Mouse (Mus musculus) forebrain, embryonic 14.5 days (tissue): ENCODE results near the gene Fars2. TPM values are rescaled to one million over a fixed set of nuclear protein-coding genes. Genes with fewer than 3 reads are reported as not detected.
A peak's percentile ranks its signal among the peaks of the same experiment; 100 is the strongest.

ENCODE experiments used
- ATAC-seq: fragments of 200-750 bp; cut with Nextera tagmentation; 2 replicates; pipeline ENCODE4 v1.8.0; 2017; ENCODE audit warnings: mild to moderate bottlenecking, moderate library complexity
- DNase-seq: peaks from one replicate; pipeline ENCODE4 v3.0.0-alpha.2; 2015; ENCODE audit warnings: low spot score
- H3K27ac ChIP-seq: fragments of 300-500 bp; sonication (generic); 2 replicates; pipeline ENCODE4 v1.5.1; 2014; ENCODE audit warnings: low read depth, mild to moderate bottlenecking, control low read depth, low read length, moderate library complexity
- H3K27me3 ChIP-seq: fragments of 300-500 bp; sonication (generic); replicated peaks from 2 replicates; pipeline ENCODE4 v1.6.1; 2014; ENCODE audit warnings: low read length, control low read depth, mixed read lengths; ENCODE audit not compliant: control insufficient read depth, insufficient read depth
- H3K36me3 ChIP-seq: fragments of 300-500 bp; sonication (generic); 2 replicates; pipeline ENCODE4 v1.6.1; 2014; ENCODE audit warnings: low read length, control low read depth; ENCODE audit not compliant: control insufficient read depth, insufficient read depth
- H3K4me1 ChIP-seq: fragments of 300-500 bp; sonication (generic); 2 replicates; pipeline ENCODE4 v1.6.1; 2014; ENCODE audit warnings: antibody characterized with exemption, low read length, control low read depth; ENCODE audit not compliant: control insufficient read depth, insufficient read depth
- H3K4me2 ChIP-seq: fragments of 300-500 bp; sonication (generic); 2 replicates; pipeline ENCODE4 v1.6.1; 2014; ENCODE audit warnings: mild to moderate bottlenecking, control low read depth, low read length
- H3K4me3 ChIP-seq: fragments of 300-500 bp; sonication (generic); 2 replicates; pipeline ENCODE4 v1.5.1; 2014; ENCODE audit warnings: low read depth, low read length, control low read depth
- H3K9ac ChIP-seq: fragments of 300-500 bp; sonication (generic); 2 replicates; pipeline ENCODE4 v1.6.1; 2014; ENCODE audit warnings: mild to moderate bottlenecking, low read length, control low read depth, moderate library complexity
- H3K9me3 ChIP-seq: fragments of 300-500 bp; sonication (generic); replicated peaks from 2 replicates; pipeline ENCODE4 v1.6.1; 2016; ENCODE audit warnings: low read length, control low read depth, mixed read lengths; ENCODE audit not compliant: control insufficient read depth
- WGBS: fragments of 180-500 bp; shearing (Covaris S2); extraction: QIAGEN DNeasy Blood & Tissue Kit; methylation state at CpG from one replicate; pipeline ENCODE4 v1.1.7; 2014; 5-methylcytosine and 5-hydroxymethylcytosine counted together
- polyA plus RNA-seq: library from polyadenylated mRNA; unstranded; fragments of >200 nt; fragmentation: Nextera tagmentation; extraction: Ambion mirVana; gene quantifications from 2 replicates; pipeline ENCODE4 v1.2.1, GENCODE M21; 2014

Fars2 gene
- polyA plus RNA-seq, 1 experiment from 2014 or later = 35.5 TPM

GRCm38 (mm10) chr13:36729731-36730340 lies 612.6 kb downstream of the Fars2 start:
- Histone ChIP-seq H3K9me3 (no peaks in the 10 kb centered on the region), H3K4me1 (peaks cover 6% of the 10 kb centered on the region; the same call in 1 of the 2 replicates), H3K4me2 (peak overlapping the region; percentile 70), H3K27ac (peak overlapping the region; percentile 88), H3K36me3 (no peaks in the 10 kb centered on the region), H3K4me3 (peak overlapping the region; percentile 49), H3K9ac (peak overlapping the region; percentile 82), H3K27me3 (peaks cover 38% of the 10 kb centered on the region)
- no peak for DNase-seq
- WGBS = 5% methylated on average over 13 of the region's 13 CpGs
- ATAC-seq = no peak

DNA sequence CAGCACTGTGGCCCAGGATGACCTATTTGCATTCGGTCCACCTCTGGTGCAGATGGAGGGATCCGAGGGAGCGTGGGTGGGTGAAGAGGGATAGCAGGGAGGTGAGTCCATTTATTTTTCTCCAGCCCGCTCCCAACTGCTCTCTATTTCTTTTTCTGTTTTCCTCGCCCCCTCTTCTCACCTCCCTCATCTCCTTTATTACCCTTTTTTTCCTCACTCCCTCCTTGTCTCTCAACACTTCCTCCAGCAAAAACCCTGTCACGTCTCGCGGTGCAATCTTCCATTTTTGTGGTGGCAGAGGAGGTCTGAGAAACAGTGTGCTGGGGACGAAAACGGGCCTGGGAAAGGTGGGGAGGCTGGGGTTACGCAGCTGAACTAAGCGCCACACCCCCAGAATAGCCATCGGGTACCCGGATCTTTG lies 613.1 kb downstream of the Fars2 start:
- H3K36me3 ChIP-seq = no peaks in the 10 kb centered on the region
- peaks cover 2% of the 10 kb centered on the region; the same call in 1 of the 2 replicates for H3K4me1 ChIP-seq
- H3K9me3 ChIP-seq = no peaks in the 10 kb centered on the region
- WGBS = 14% methylated on average over 14 of the region's 14 CpGs
- H3K9ac ChIP-seq = peak overlapping the region; percentile 82
- H3K27ac ChIP-seq = peak overlapping the region; percentile 88
- ATAC-seq = no peak
- peak overlapping the region; percentile 49 for H3K4me3 ChIP-seq
- H3K27me3 ChIP-seq = peaks cover 36% of the 10 kb centered on the region
- H3K4me2 ChIP-seq = peak overlapping the region; percentile 70
- DNase-seq = no peak

DNA sequence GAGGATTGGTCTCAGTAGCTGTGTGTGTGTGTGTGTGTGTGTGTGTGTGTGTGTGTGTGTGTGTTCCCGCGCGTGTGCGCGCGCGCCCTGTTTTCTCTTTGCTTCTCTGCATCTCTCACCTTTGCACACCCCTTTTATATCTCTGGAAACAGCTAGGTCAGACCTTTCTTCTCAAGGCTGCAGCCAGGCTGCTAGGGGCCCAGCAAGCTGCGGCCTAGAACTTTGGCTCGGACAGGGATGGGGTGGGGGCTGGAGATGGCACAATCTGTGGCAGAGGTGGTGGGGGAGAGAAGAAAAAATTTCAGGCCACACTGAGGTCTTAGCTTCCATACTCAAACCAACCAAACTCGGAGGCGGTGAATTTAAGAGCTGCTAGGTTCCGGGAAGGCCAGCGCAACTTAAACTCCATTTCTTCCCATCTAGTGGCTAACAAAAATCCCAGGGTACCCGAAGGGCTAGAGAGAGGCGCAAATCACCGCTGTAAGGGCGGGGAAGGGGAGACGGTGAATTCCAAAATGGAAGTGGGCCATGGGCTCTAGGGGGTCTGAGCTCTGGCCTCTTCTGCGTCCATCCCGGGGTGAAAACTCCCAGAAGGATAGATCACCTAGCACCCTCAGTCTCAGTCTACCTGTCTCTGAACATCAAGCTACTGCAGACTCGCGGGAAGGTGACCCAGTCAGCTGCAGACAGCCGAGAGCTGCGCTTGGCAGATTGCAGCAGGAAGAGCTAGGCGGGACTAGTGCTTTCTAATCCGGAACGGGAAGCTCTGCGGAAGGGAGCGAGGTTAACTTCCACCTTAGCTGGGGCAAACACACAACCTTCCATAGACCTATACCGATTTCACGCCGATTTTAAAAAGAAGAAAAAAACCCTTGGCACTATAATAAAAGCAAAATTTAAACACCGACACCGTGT lies 614.1 kb downstream of the Fars2 start:
- H3K4me2 ChIP-seq = peak overlapping the region; percentile 70
- no peaks in the 10 kb centered on the region for H3K36me3 ChIP-seq
- H3K9ac ChIP-seq = peak overlapping the region; percentile 82
- H3K9me3 ChIP-seq = no peaks in the 10 kb centered on the region
- DNase-seq = peak; percentile 68
- H3K27ac ChIP-seq = peak overlapping the region; percentile 90
- 2% methylated on average over 34 of the region's 34 CpGs for WGBS
- H3K4me3 ChIP-seq = peak overlapping the region; percentile 49
- H3K4me1 ChIP-seq = 0 out of 2 replicates have a peak, but pooled peaks cover 2% of the 10 kb centered on the region
- peaks cover 36% of the 10 kb centered on the region for H3K27me3 ChIP-seq
- no peak for ATAC-seq

- H3K4me1 ChIP-seq = 0 out of 2 replicates have a peak, but pooled peaks cover 2% of the 10 kb centered on the region
- H3K27ac ChIP-seq = peak overlapping the region; percentile 90
- ATAC-seq (no peak), DNase-seq (peak; percentile 72)
- H3K36me3 ChIP-seq = no peaks in the 10 kb centered on the region
- no peaks in the 10 kb centered on the region for H3K9me3 ChIP-seq
- WGBS = 1% methylated on average over 23 of the region's 23 CpGs
- peak overlapping the region; percentile 70 for H3K4me2 ChIP-seq
- peaks cover 36% of the 10 kb centered on the region for H3K27me3 ChIP-seq
- peak overlapping the region; percentile 49 for H3K4me3 ChIP-seq
- peak overlapping the region; percentile 82 for H3K9ac ChIP-seq
These were observed 614.8 kb downstream of the Fars2 start for GRCm38 (mm10) chr13:36731931-36732461.

GRCm38 (mm10) chr13:36732891-36733490 lies 615.8 kb downstream of the Fars2 start:
- Histone ChIP-seq H3K9me3 (no peaks in the 10 kb centered on the region), H3K9ac (peak overlapping the region; percentile 82), H3K4me3 (peak overlapping the region; percentile 49), H3K27ac (peak overlapping the region; percentile 94), H3K36me3 (no peaks in the 10 kb centered on the region), H3K4me1 (no peaks in the 10 kb centered on the region), H3K4me2 (peak overlapping the region; percentile 70), H3K27me3 (peaks cover 31% of the 10 kb centered on the region)
- ATAC-seq (no peak), DNase-seq (peak; percentile 34)
- WGBS = 4% methylated on average over 6 of the region's 6 CpGs

DNA sequence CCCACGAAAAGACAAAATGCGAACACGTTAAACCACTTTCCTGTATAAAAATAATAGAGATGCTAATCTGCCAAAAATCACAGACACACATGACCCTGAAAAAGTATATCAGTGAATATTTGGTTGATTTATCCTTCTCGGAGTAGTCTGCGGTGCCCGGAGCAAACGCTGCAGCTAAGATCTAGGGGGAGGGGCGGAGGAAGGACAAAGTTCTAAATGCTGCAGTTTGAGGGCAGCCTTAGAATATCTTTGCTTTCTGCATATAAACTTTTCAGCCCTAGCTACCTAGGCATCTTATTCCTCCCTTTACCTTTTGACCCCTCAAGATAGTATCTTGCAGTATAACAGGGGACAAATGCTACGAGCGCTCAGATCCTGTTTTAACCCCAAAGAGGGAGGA lies 616.4 kb downstream of the Fars2 start:
- no peak for ATAC-seq
- Histone ChIP-seq H3K27me3 (peaks cover 31% of the 10 kb centered on the region), H3K9me3 (no peaks in the 10 kb centered on the region), H3K27ac (peak overlapping the region; percentile 94), H3K4me3 (peak overlapping the region; percentile 49), H3K36me3 (no peaks in the 10 kb centered on the region), H3K4me2 (peak overlapping the region; percentile 70), H3K4me1 (no peaks in the 10 kb centered on the region), H3K9ac (peak overlapping the region; percentile 82)
- peak; percentile 58 for DNase-seq
- WGBS = under 1% methylated on average over 10 of the region's 10 CpGs

- no peaks in the 10 kb centered on the region for H3K9me3 ChIP-seq
- peak overlapping the region; percentile 94 for H3K27ac ChIP-seq
- H3K27me3 ChIP-seq = peaks cover 26% of the 10 kb centered on the region
- peak; percentile 76 for DNase-seq
- no peaks in the 10 kb centered on the region for H3K4me1 ChIP-seq
- WGBS = 1% methylated on average over 26 of the region's 26 CpGs
- ATAC-seq = peak; percentile 16
- peak overlapping the region; percentile 82 for H3K9ac ChIP-seq
- H3K4me2 ChIP-seq = peak overlapping the region; percentile 70
- H3K36me3 ChIP-seq = no peaks in the 10 kb centered on the region
- peak overlapping the region; percentile 49 for H3K4me3 ChIP-seq
These were observed 616.9 kb downstream of the Fars2 start for GRCm38 (mm10) chr13:36733989-36734690.
